Mouse (Mus musculus): ENCODE data around the gene Gm20390. TPM values are rescaled to one million over a fixed set of nuclear protein-coding genes. Genes with fewer than 3 reads are reported as not detected.

The Gm20390 gene
- polyA plus RNA-seq, 1 experiment from 2014 or later = 514 TPM

DNA sequence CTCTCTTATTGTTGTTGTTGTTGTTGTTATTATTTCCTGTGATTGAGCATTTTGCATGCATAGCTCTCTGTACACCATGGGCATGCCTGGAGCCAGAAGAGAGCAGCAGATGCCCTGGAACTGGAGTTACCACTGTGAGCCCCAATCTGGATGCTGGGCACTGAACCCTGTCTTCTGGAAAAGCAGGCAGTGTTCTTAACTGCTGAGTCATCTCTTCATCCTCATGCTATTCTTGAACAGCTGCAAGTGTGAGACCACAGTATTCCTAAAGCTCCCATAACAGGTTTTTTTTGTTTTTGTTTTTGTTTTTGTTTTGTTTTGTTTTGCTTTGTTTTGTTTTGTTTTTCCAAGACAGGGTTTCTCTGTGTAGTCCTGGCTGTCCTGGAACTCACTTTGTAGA, 18.2 kb upstream of the Gm20390 start:
- H3K4me1 ChIP-seq = no peaks in the 10 kb centered on the region
- no peak for DNase-seq (ENCODE audit: extremely low spot score, low spot score)
- H3K9me3 ChIP-seq = no peaks in the 10 kb centered on the region
- no peak overlapping the region for H3K4me3 ChIP-seq
- no peaks in the 10 kb centered on the region for H3K36me3 ChIP-seq (replicated peaks)
- H3K27me3 ChIP-seq (ENCODE audit: poor library complexity, severe bottlenecking) = no peaks in the 10 kb centered on the region
- no peak overlapping the region for H3K27ac ChIP-seq

DNA sequence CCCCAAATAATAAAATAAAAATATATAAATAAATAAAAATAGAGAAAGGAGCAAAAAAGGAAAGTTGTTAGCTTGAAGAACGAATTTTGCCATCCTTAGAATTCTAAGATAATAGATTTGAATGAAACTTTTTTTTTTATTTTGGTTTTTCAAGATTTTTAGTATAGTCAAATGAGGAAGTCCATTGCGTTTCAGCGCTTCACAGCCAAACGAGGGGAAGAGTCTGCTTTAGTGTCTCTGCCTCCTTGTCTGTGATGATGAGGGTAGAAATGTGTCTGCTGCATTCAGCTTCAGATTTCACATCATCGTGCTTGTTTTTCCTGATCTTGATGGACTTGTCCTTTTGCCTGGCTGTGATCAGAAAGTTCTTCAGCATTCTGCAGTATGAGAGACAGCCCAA, 17.2 kb upstream of the Gm20390 start:
- 89% methylated on average over 5 of the region's 5 CpGs for WGBS
- Histone ChIP-seq H3K27me3 (ENCODE audit: poor library complexity, severe bottlenecking) (no peaks in the 10 kb centered on the region), H3K9me3 (no peaks in the 10 kb centered on the region), H3K4me3 (no peak overlapping the region), H3K36me3 (replicated peaks) (no peaks in the 10 kb centered on the region), H3K4me1 (no peaks in the 10 kb centered on the region), H3K27ac (no peak overlapping the region)
- DNase-seq (ENCODE audit: extremely low spot score, low spot score) = no peak

DNA sequence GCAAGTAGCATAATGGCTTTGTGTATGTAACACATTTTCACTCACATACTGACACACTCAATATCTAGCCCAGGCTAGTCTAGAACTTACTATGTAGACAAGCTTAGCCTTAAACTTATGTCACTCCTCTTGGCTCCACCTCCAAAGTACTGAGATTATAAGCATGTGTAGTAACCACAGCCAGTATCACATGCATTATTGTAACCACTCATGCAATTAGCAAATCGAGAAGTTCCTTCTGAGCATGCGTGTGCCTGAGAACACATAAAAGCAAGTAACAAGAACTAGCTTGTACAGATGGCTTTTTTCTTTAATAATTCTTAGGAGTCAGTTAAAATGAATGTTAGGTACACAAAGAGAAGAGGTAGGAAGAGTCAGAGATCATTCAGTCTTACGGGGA, 16.5 kb upstream of the Gm20390 start:
- H3K27me3 ChIP-seq (ENCODE audit: poor library complexity, severe bottlenecking) = no peaks in the 10 kb centered on the region
- no peaks in the 10 kb centered on the region for H3K36me3 ChIP-seq (replicated peaks)
- WGBS = 91% methylated on average over 3 of the region's 3 CpGs
- H3K27ac ChIP-seq = no peak overlapping the region
- H3K9me3 ChIP-seq = no peaks in the 10 kb centered on the region
- DNase-seq (ENCODE audit: extremely low spot score, low spot score) = no peak
- no peaks in the 10 kb centered on the region for H3K4me1 ChIP-seq
- H3K4me3 ChIP-seq = no peak overlapping the region

DNA sequence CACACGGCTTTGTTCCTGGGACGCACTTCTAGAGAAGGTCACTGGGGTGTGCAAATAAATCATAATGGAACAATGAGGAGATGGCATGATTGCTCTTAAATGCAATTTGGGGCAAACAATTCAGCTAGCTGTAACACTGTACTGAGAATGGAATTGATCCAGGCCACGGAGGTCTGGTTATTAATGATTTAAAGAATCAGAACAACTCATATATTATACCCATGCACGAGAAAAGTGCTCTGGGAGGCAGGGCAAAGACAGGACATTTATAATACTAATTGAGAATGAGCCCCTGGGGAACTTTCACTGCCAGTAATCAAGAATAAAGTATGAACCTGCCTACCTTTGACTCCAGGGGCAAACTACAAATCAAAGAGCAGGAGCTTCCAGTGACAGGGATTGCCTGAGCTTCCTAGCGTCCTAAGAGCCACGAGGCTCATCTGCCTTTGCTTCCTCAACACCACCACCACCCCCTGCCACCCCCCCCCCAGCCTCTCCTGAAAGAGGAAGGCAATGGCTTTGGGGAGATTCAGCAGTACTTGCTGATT, 11.5 kb upstream of the Gm20390 start:
- H3K9me3 ChIP-seq = no peaks in the 10 kb centered on the region
- H3K4me1 ChIP-seq = no peaks in the 10 kb centered on the region
- no peak overlapping the region for H3K27ac ChIP-seq
- no peak overlapping the region for H3K4me3 ChIP-seq
- no peak for DNase-seq (ENCODE audit: extremely low spot score, low spot score)
- H3K27me3 ChIP-seq (ENCODE audit: poor library complexity, severe bottlenecking) = no peaks in the 10 kb centered on the region
- no peaks in the 10 kb centered on the region for H3K36me3 ChIP-seq (replicated peaks)
- WGBS = 68% methylated on average over 6 of the region's 6 CpGs

DNA sequence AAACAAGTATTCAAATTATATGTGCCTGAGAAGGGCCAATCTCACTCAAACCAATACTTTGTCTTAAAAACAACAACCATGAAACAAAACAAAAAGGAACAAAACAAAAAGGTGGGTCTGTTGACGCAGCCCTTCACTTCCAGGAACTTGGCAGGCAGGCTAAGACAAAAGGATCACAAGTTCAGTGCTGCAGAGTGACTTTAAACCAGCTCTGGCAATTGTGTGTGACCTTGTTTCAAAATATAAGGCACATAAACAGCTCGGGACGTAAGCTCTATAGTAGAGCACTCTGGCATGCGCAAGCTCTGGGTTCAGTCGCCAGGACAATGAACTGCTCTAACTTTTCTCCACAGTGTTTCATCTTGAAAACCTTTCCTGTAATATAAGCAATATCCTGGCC, 4.9 kb upstream of the Gm20390 start:
- no peak overlapping the region for H3K4me3 ChIP-seq
- no peaks in the 10 kb centered on the region for H3K9me3 ChIP-seq
- DNase-seq (ENCODE audit: extremely low spot score, low spot score) = no peak
- H3K27ac ChIP-seq = no peak overlapping the region
- H3K27me3 ChIP-seq (ENCODE audit: poor library complexity, severe bottlenecking) = no peaks in the 10 kb centered on the region
- WGBS = 93% methylated on average over 5 of the region's 5 CpGs
- peaks cover 9% of the 10 kb centered on the region for H3K4me1 ChIP-seq
- H3K36me3 ChIP-seq (replicated peaks) = no peaks in the 10 kb centered on the region

DNA sequence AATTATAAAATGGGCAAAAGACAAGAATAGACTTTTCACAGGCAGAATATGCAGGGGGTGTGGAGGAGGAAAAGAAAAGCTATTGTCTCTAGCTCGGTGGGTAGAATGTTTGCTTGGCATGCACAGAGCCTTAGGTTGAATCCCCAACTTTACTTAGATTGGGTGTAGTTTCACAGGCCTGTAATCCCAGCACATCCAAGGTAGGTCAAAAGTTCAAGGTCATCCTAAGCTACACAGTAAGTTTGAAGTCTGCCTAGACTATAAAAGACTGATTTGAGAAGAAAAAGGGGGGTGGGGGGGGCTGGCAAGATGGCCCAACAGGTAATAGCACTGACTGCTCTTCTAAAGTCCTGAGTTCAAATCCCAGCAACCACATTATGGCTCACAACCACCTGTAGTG, 1.7 kb upstream of the Gm20390 start:
- no peaks in the 10 kb centered on the region for H3K9me3 ChIP-seq
- no peak overlapping the region for H3K4me3 ChIP-seq
- no peak for DNase-seq (ENCODE audit: extremely low spot score, low spot score)
- no peaks in the 10 kb centered on the region for H3K27me3 ChIP-seq (ENCODE audit: poor library complexity, severe bottlenecking)
- H3K4me1 ChIP-seq = peaks cover 21% of the 10 kb centered on the region
- no peak overlapping the region for H3K27ac ChIP-seq
- WGBS = 88% methylated on average over 1 of the region's 1 CpGs
- peaks cover 15% of the 10 kb centered on the region for H3K36me3 ChIP-seq (replicated peaks)

DNA sequence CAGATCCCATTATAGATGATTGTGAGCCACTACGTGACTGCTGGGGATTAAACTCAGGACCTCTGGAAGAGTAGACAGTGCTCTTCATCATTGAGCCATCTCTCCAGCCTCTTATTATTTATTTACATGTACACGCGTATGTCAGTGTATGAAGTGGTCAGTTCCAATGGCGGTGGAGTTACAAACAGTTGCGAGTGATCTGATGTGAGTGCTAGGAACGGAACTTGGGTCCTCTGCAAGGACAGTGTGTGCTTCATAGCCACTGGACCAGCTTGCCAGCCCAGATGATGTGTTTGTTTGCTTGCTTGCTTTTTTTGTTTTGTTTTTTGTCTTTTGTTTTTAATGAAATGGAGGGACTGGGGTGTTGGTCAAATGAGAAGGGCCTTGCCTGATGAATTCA, 1.1 kb upstream of the Gm20390 start:
- WGBS = 96% methylated on average over 6 of the region's 6 CpGs
- no peak overlapping the region for H3K4me3 ChIP-seq

DNA sequence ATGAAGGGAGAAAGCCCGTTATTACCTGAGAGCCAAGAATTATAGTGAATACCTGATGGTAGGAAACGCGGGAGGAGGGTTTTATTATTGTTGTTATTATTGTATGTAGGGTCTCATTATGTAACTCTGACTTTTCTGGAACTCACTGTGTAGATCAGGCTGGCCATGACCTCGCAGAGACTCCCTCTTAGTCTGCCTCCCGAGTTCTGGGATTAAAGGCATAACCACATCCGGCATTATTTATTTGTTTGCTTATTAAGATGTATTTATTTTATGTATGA, 695 bp upstream of the Gm20390 start:
- Histone ChIP-seq H3K4me3 (peak overlapping the region; percentile 67), H3K27ac (peak overlapping the region; percentile 88), H3K36me3 (replicated peaks) (peaks cover 25% of the 10 kb centered on the region), H3K4me1 (peaks cover 21% of the 10 kb centered on the region), H3K9me3 (no peaks in the 10 kb centered on the region), H3K27me3 (ENCODE audit: poor library complexity, severe bottlenecking) (no peaks in the 10 kb centered on the region)
- DNase-seq (ENCODE audit: extremely low spot score, low spot score) = no peak
- 54% methylated on average over 6 of the region's 6 CpGs for WGBS

More for the DNA sequence above, 1.1 kb upstream of the Gm20390 start:
- no peak for DNase-seq (ENCODE audit: extremely low spot score, low spot score)
- Histone ChIP-seq H3K27me3 (ENCODE audit: poor library complexity, severe bottlenecking) (no peaks in the 10 kb centered on the region), H3K27ac (no peak overlapping the region; the same call in 1 of the 2 replicates), H3K9me3 (no peaks in the 10 kb centered on the region), H3K4me1 (peaks cover 21% of the 10 kb centered on the region), H3K36me3 (replicated peaks) (peaks cover 21% of the 10 kb centered on the region)

DNA sequence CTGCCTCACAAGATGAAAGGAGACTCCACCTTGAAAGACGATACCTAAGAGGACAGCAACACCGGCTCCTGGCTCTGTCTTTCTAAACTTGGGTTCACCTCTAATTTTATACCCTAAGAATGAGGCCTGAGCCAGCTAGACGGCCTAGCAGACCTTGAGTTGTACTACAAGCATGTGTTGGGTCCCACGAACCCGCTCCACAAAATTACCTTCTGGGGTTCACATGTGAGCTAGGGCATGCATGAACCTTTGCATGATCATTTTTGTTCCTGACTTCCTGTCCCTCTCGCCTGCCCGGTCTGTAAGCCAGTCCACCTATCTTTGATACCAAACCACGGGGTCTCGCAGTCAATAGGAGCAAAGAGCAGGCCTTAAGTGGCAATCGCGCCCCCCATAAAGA, 712 bp downstream of the Gm20390 start:
- Histone ChIP-seq H3K9me3 (no peaks in the 10 kb centered on the region), H3K27me3 (ENCODE audit: poor library complexity, severe bottlenecking) (no peaks in the 10 kb centered on the region), H3K27ac (peak overlapping the region; percentile 88), H3K4me3 (peak overlapping the region; percentile 67), H3K36me3 (replicated peaks) (peaks cover 39% of the 10 kb centered on the region), H3K4me1 (peaks cover 21% of the 10 kb centered on the region)
- DNase-seq (ENCODE audit: extremely low spot score, low spot score) = no peak
- 10% methylated on average over 11 of the region's 11 CpGs for WGBS

DNA sequence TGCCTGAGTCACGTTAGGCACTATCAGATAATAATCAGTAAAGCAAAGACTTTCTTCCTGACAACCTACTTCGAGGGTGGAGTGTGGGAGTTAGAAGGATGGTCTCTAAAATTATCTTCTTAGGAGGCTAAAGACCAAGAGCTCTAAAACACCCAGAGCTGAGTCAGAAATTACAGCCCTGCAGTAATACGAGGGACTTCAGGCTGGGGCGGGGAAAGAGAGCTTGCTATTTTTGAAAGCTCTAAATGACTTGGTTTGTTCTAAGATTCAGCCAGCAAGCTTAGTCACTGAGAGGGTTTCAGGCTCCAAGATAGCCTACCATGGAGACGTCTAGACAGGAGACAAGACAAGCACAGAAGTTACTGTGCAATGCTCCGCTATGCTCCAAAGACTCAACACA, 2.7 kb downstream of the Gm20390 start:
- WGBS = 93% methylated on average over 6 of the region's 6 CpGs
- Histone ChIP-seq H3K4me1 (peaks cover 21% of the 10 kb centered on the region), H3K36me3 (replicated peaks) (peaks cover 59% of the 10 kb centered on the region), H3K27me3 (ENCODE audit: poor library complexity, severe bottlenecking) (no peaks in the 10 kb centered on the region), H3K27ac (no peak overlapping the region), H3K4me3 (no peak overlapping the region), H3K9me3 (no peaks in the 10 kb centered on the region)
- no peak for DNase-seq (ENCODE audit: extremely low spot score, low spot score)

DNA sequence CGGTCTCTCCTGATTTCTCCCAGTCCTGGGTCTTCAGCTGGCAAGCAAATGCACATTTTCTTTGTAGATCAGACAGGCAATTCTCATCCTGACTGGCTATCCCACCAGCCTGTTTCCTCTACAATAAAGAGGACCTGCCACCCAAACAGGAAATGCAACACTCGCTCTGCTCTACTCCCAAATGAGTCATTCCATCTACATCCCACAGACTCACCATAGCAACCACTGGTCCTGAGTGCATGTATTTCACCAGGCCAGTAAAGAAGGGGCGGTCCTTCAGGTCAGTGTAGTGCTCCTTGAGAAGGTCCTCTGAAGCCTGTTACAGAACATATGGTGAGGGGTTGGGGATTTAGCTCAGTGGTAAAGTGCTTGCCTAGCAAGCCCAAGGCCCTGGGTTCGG, 5.1 kb downstream of the Gm20390 start:
- no peak overlapping the region for H3K4me3 ChIP-seq
- H3K27ac ChIP-seq = no peak overlapping the region
- H3K27me3 ChIP-seq (ENCODE audit: poor library complexity, severe bottlenecking) = no peaks in the 10 kb centered on the region
- WGBS = 90% methylated on average over 4 of the region's 4 CpGs
- no peaks in the 10 kb centered on the region for H3K9me3 ChIP-seq
- peaks cover 12% of the 10 kb centered on the region for H3K4me1 ChIP-seq
- H3K36me3 ChIP-seq (replicated peaks) = peaks cover 83% of the 10 kb centered on the region
- DNase-seq (ENCODE audit: extremely low spot score, low spot score) = no peak

DNA sequence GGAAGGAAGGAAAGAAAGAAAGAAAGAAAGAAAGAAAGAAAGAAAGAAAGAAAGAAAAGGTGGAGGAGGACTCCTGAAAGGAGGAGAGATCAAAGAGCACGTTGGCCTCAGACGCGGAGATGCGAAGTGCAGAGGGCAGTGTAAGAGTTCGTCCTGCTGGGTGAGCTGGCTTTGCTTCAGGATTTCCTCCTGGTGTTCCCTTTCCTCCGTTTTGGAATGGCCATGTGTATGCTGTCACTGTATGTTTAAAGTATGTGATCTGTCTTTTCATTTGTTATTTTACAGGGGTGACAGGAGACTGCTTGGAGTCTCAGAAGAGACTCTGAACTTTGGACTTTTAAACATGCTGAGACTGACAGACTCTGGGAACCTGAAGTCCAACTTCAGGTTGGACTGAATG, 6.6 kb downstream of the Gm20390 start:
- Histone ChIP-seq H3K4me1 (peaks cover 6% of the 10 kb centered on the region), H3K9me3 (no peaks in the 10 kb centered on the region), H3K36me3 (replicated peaks) (peaks cover 95% of the 10 kb centered on the region), H3K27ac (no peak overlapping the region), H3K4me3 (no peak overlapping the region), H3K27me3 (ENCODE audit: poor library complexity, severe bottlenecking) (no peaks in the 10 kb centered on the region)
- WGBS = 93% methylated on average over 6 of the region's 6 CpGs
- DNase-seq (ENCODE audit: extremely low spot score, low spot score) = no peak

DNA sequence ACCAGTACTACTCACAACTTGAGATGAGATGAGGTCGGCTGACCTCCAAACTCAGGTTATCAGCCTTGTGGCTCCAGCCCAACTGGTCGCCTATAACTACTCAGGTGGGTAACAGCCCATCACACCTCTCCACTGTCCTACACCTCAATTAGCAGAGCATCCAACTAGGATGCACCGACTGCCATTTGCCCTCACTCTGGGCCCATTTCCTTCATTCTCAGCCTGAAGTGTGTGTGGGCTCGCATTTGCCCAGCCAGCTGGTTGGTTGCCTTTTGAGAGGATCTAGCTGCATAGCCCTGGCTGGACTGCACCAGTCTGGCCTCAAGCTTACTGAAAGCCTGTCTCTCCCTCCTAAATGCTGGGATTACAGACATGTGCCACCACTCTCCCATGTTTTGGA, 10.3 kb downstream of the Gm20390 start:
- Histone ChIP-seq H3K9me3 (no peaks in the 10 kb centered on the region), H3K4me3 (no peak overlapping the region), H3K27me3 (ENCODE audit: poor library complexity, severe bottlenecking) (no peaks in the 10 kb centered on the region), H3K4me1 (peaks cover 40% of the 10 kb centered on the region), H3K36me3 (replicated peaks) (peaks cover 75% of the 10 kb centered on the region), H3K27ac (no peak overlapping the region)
- DNase-seq (ENCODE audit: extremely low spot score, low spot score) = no peak
- WGBS = 87% methylated on average over 4 of the region's 4 CpGs

DNA sequence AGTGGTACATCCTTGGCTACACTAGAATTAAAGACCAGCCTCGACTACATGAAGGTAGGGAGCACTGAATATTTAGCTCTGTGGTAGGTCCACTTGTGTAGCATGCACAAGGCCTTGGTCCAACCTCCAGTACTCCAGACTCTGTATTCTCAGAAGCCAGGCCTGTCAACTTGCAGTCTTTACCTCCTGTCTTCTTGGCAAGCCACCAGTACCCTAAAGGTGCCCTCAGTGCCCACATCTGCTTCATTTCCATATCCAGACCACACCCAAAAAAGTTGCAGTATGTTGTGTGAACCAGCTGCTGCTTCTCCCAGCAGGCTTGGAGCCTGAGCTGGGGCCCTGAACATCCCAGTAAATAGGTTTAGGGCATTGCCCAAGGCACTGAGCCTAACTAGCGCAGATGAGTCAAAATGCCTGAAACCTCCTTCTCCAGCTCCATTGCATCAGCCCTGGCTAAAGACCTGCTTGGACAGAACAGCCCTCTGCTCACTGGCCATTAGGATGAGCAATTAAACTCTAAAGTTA, 11.0 kb downstream of the Gm20390 start:
- no peak for DNase-seq (ENCODE audit: extremely low spot score, low spot score)
- Histone ChIP-seq H3K9me3 (no peaks in the 10 kb centered on the region), H3K36me3 (replicated peaks) (peaks cover 75% of the 10 kb centered on the region), H3K4me1 (peaks cover 46% of the 10 kb centered on the region), H3K27ac (no peak overlapping the region), H3K4me3 (no peak overlapping the region), H3K27me3 (ENCODE audit: poor library complexity, severe bottlenecking) (no peaks in the 10 kb centered on the region)
- 89% methylated on average over 2 of the region's 2 CpGs for WGBS
